Mouse (Mus musculus): Measurements from ENCODE around the gene Serpina3n.

DNA sequence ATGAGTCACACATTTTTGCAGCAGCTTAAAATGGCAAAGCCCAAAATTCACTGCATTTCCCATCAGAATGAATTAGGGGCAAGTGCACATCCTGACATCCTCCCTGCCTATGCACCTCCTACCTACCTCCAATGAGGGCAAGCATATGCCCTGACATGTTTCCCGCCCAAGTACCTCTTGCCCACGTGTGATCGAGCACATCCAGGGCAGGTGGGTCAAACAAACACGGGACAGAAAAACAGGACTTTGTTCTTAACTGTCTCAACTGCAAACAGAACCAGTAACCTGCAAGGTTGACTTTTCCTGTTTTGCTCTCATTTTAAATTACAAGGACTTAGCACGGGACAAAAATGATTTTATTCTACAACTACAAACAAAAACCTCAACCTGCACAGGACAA is 2.6 kb upstream of the Serpina3n start:
- TF ChIP-seq GATA1 (IDR thresholded peaks at IDR 0.05; ENCODE audit: low read length) (no peak), TAL1 (IDR thresholded peaks at IDR 0.05; ENCODE audit: low read length) (no peak)
